Mouse (Mus musculus): Measurements from ENCODE around the gene Mtch1. TPM values are rescaled to one million over a fixed set of nuclear protein-coding genes. Genes with fewer than 3 reads are reported as not detected.
A peak's percentile ranks its signal among the peaks of the same experiment; 100 is the strongest.

Gene Mtch1
- polyA plus RNA-seq, 1 experiment from 2014 or later: 224 TPM

- Histone ChIP-seq H3K9me3 (replicated peaks) (no peaks in the 10 kb centered on the region), H3K36me3 (peaks cover 20% of the 10 kb centered on the region; the same call in 1 of the 2 replicates), H3K4me1 (replicated peaks) (peaks cover 31% of the 10 kb centered on the region), H3K4me3 (no peak overlapping the region), H3K27ac (peak overlapping the region; percentile 3; the same call in 1 of the 2 replicates), H3K4me2 (no peak overlapping the region), H3K9ac (no peak overlapping the region), H3K27me3 (no peaks in the 10 kb centered on the region)
- 47% methylated on average over 3 of the region's 3 CpGs for WGBS
- ATAC-seq (replicated peaks; ENCODE audit: insufficient number of reproducible peaks, insufficient read depth, low FRiP score, low read depth): no peak
Observed at GRCm38 (mm10) chr17:29303087-29303486, 44.6 kb downstream of the Mtch1 start.

GRCm38 (mm10) chr17:29302149-29302548, 45.6 kb downstream of the Mtch1 start:
- Histone ChIP-seq H3K9ac (no peak overlapping the region), H3K27ac (no peak overlapping the region), H3K4me3 (no peak overlapping the region), H3K4me1 (replicated peaks) (peaks cover 31% of the 10 kb centered on the region), H3K36me3 (peaks cover 26% of the 10 kb centered on the region; the same call in 1 of the 2 replicates), H3K4me2 (no peak overlapping the region), H3K27me3 (no peaks in the 10 kb centered on the region), H3K9me3 (replicated peaks) (no peaks in the 10 kb centered on the region)
- ATAC-seq (replicated peaks; ENCODE audit: insufficient number of reproducible peaks, insufficient read depth, low FRiP score, low read depth): no peak
- WGBS: 51% methylated on average over 5 of the region's 5 CpGs

DNA sequence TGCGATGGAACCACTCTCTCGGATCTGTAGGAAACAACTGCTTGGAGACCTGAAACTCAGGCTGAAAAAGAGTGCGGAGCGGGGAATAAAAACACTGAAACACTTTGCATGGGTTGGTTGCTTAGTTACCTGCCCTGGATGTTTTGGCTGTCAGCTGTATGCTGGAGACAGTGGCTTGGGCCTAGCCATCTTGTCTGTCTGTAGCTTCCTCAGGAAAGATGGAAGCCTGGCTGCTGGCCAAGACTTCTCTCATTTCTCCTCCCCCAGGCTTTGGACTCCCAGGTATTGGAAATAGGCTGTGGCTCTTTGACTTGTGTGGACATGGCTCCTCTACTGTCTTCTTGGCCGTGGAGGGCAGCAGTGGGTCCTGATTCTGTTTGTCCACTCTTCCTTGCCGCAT, 46.3 kb downstream of the Mtch1 start:
- Histone ChIP-seq H3K9me3 (replicated peaks) (no peaks in the 10 kb centered on the region), H3K36me3 (peaks cover 34% of the 10 kb centered on the region; the same call in 1 of the 2 replicates), H3K27ac (no peak overlapping the region), H3K4me2 (no peak overlapping the region), H3K9ac (no peak overlapping the region), H3K4me1 (replicated peaks) (peaks cover 31% of the 10 kb centered on the region), H3K27me3 (no peaks in the 10 kb centered on the region), H3K4me3 (no peak overlapping the region)
- WGBS: 88% methylated on average over 6 of the region's 6 CpGs
- no peak for ATAC-seq (replicated peaks; ENCODE audit: insufficient number of reproducible peaks, insufficient read depth, low FRiP score, low read depth)

DNA sequence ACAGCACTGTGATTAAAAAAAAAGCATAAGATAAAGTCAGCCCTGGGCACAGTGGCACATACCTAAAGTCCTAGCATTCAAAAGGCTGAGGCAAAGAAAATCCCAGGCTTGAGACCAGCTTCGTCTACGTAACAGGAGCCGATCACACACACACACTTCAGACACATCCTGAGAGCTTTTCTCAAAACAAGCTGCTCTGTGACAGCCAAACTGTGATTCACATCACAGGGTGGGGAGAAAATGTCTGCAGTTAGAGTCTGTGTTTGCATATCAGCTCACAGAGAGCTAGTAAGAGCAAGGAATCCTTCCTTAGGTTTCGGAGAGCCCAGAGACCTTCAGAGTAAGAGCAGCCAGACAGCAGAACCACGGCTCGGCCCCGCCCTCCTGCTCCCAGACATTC, 46.8 kb downstream of the Mtch1 start:
- Histone ChIP-seq H3K4me3 (no peak overlapping the region), H3K9me3 (replicated peaks) (no peaks in the 10 kb centered on the region), H3K36me3 (peaks cover 39% of the 10 kb centered on the region; the same call in 1 of the 2 replicates), H3K9ac (no peak overlapping the region), H3K4me2 (no peak overlapping the region), H3K27ac (no peak overlapping the region), H3K27me3 (no peaks in the 10 kb centered on the region), H3K4me1 (replicated peaks) (peaks cover 30% of the 10 kb centered on the region)
- WGBS: 84% methylated on average over 7 of the region's 7 CpGs
- no peak for ATAC-seq (replicated peaks; ENCODE audit: insufficient number of reproducible peaks, insufficient read depth, low FRiP score, low read depth)

DNA sequence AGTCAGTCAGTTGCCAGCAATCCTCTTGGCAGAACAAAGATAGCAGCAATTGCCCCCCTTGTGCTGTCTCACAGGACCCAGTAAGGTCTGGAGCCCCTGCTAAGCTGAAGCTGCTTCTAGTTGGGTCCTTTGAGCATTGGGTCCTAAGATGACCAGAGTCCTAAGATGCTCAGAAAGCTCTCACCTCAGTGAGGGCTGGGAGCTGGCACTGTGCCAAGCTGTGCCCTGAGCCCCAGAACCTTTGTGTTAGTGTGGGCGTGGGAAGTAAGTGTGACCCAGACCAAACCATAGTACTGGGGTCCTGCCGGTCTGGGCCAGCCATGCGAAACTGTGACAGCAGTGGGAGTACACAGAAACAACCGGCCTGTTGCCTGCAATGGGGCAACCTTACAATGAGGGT, 48.5 kb downstream of the Mtch1 start:
- Histone ChIP-seq H3K27me3 (no peaks in the 10 kb centered on the region), H3K9ac (no peak overlapping the region), H3K27ac (no peak overlapping the region), H3K4me1 (replicated peaks) (peaks cover 13% of the 10 kb centered on the region), H3K4me2 (no peak overlapping the region), H3K36me3 (peaks cover 48% of the 10 kb centered on the region), H3K9me3 (replicated peaks) (no peaks in the 10 kb centered on the region), H3K4me3 (no peak overlapping the region)
- 84% methylated on average over 4 of the region's 4 CpGs for WGBS
- no peak for ATAC-seq (replicated peaks; ENCODE audit: insufficient number of reproducible peaks, insufficient read depth, low FRiP score, low read depth)

DNA sequence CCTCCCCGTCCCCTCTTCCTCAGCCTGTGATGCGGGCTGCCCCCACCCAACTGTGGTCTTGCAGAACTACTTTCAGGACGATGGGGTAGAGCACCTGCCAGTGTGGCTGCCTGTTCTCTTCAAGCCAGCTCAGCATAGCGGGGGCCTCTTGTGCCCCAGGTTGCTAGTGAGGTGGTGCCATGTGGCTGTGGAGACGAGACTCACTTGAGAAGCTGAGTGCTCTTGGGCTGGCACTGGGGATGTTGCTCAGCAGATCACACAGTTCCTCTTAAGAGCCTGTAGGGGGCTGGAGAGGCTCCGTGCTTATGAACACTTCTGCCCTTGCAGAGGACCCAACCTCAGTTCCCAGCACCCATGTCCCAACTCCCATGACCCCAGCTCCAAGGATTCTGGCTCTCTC, 49.9 kb downstream of the Mtch1 start:
- Histone ChIP-seq H3K9me3 (replicated peaks) (no peaks in the 10 kb centered on the region), H3K36me3 (peaks cover 54% of the 10 kb centered on the region), H3K4me2 (no peak overlapping the region), H3K4me3 (no peak overlapping the region), H3K4me1 (replicated peaks) (peaks cover 7% of the 10 kb centered on the region; the same call in 1 of the 2 replicates), H3K27me3 (no peaks in the 10 kb centered on the region), H3K27ac (no peak overlapping the region), H3K9ac (no peak overlapping the region)
- no peak for ATAC-seq (replicated peaks; ENCODE audit: insufficient number of reproducible peaks, insufficient read depth, low FRiP score, low read depth)
- WGBS: 89% methylated on average over 6 of the region's 6 CpGs

DNA sequence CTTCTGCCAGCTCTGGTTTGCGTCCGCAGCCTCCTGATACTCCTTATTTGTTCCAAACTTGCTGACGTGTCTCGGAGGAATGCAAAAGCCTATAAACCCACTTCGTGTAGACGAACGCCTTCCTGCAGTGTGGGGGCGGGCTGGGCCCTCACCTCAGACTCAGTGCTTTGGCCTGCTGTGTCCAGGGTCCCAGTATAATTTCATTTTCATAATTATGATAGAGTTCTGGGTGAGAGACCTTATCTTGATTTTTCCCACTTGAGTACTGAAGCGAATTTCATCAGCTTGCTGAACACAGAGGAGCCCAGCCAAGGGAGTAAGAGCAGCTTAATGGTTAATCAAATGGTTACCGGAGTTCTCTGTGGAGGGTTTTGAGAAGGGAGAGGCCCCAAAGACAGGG, 50.4 kb downstream of the Mtch1 start:
- no peak overlapping the region for H3K4me2 ChIP-seq
- H3K9ac ChIP-seq: no peak overlapping the region
- H3K9me3 ChIP-seq (replicated peaks): no peaks in the 10 kb centered on the region
- ATAC-seq (replicated peaks; ENCODE audit: insufficient number of reproducible peaks, insufficient read depth, low FRiP score, low read depth): no peak
- H3K27me3 ChIP-seq: no peaks in the 10 kb centered on the region
- H3K4me3 ChIP-seq: no peak overlapping the region
- no peak overlapping the region for H3K27ac ChIP-seq
- H3K4me1 ChIP-seq (replicated peaks): peaks cover 7% of the 10 kb centered on the region; the same call in 1 of the 2 replicates
- 54% methylated on average over 10 of the region's 10 CpGs for WGBS
- peaks cover 54% of the 10 kb centered on the region for H3K36me3 ChIP-seq

DNA sequence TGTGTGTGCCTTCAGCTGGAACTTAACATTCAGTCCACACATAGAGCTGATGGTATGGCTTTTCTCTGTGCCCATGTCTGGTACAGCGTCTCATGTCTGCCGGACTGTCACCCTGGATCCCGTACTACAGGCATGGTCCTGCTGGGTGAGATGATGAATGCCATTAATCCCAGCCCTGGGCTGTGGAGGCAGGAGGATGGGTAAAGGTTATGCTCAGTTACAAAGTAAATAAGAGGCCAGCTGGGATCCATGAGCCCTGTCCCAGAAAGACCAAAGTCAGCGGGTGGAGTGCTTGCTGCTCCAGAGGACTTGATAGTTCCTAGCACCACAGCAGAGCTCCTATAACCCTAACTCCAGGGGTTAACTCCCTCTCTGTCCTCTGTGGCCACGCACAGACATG, 51.9 kb downstream of the Mtch1 start:
- Histone ChIP-seq H3K27ac (no peak overlapping the region), H3K4me1 (replicated peaks) (peaks cover 4% of the 10 kb centered on the region; the same call in 1 of the 2 replicates), H3K4me3 (no peak overlapping the region), H3K9ac (no peak overlapping the region), H3K4me2 (no peak overlapping the region), H3K36me3 (peaks cover 47% of the 10 kb centered on the region), H3K9me3 (replicated peaks) (no peaks in the 10 kb centered on the region), H3K27me3 (no peaks in the 10 kb centered on the region)
- ATAC-seq (replicated peaks; ENCODE audit: insufficient number of reproducible peaks, insufficient read depth, low FRiP score, low read depth): no peak
- WGBS: 78% methylated on average over 5 of the region's 5 CpGs

- H3K4me1 ChIP-seq (replicated peaks): no peaks in the 10 kb centered on the region
- no peaks in the 10 kb centered on the region for H3K27me3 ChIP-seq
- H3K9me3 ChIP-seq (replicated peaks): no peaks in the 10 kb centered on the region
- H3K36me3 ChIP-seq: peaks cover 37% of the 10 kb centered on the region
- no peak overlapping the region for H3K4me2 ChIP-seq
- no peak overlapping the region for H3K9ac ChIP-seq
- WGBS: 77% methylated on average over 9 of the region's 9 CpGs
- H3K4me3 ChIP-seq: no peak overlapping the region
- no peak for ATAC-seq (replicated peaks; ENCODE audit: insufficient number of reproducible peaks, insufficient read depth, low FRiP score, low read depth)
- no peak overlapping the region for H3K27ac ChIP-seq
Observed at GRCm38 (mm10) chr17:29293807-29294605, 53.7 kb downstream of the Mtch1 start.

- H3K4me3 ChIP-seq: no peak overlapping the region
- H3K27me3 ChIP-seq: no peaks in the 10 kb centered on the region
- H3K9ac ChIP-seq: no peak overlapping the region
- H3K27ac ChIP-seq: no peak overlapping the region
- no peaks in the 10 kb centered on the region for H3K9me3 ChIP-seq (replicated peaks)
- H3K4me1 ChIP-seq (replicated peaks): no peaks in the 10 kb centered on the region
- ATAC-seq (replicated peaks; ENCODE audit: insufficient number of reproducible peaks, insufficient read depth, low FRiP score, low read depth): no peak
- WGBS: 75% methylated on average over 3 of the region's 3 CpGs
- H3K4me2 ChIP-seq: no peak overlapping the region
- peaks cover 34% of the 10 kb centered on the region for H3K36me3 ChIP-seq
Observed at GRCm38 (mm10) chr17:29292996-29293395, 54.7 kb downstream of the Mtch1 start.

DNA sequence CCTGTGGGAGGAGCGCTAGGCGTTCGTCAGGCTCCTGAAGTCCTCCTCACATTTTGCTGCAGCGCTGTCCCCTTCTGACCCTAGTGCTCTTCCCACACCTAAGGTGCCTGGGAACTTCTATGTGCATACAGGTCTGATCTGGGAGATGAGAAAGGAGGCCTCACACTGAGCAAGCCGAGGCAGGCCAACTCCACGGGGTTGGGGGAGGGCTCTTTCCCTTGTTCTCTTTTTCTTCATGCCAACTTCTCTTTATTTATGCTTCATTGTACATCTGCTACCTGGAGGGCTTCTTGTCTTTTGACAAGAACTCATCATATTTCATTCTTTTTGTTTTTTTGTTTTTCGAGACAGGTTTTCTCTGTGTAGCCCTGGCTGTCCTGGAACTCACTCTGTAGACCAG, 55.9 kb downstream of the Mtch1 start:
- no peaks in the 10 kb centered on the region for H3K9me3 ChIP-seq (replicated peaks)
- ATAC-seq (replicated peaks; ENCODE audit: insufficient number of reproducible peaks, insufficient read depth, low FRiP score, low read depth): no peak
- no peak overlapping the region for H3K9ac ChIP-seq
- H3K27ac ChIP-seq: no peak overlapping the region
- H3K4me3 ChIP-seq: no peak overlapping the region
- peaks cover 27% of the 10 kb centered on the region for H3K36me3 ChIP-seq
- no peak overlapping the region for H3K4me2 ChIP-seq
- H3K4me1 ChIP-seq (replicated peaks): no peaks in the 10 kb centered on the region
- H3K27me3 ChIP-seq: no peaks in the 10 kb centered on the region
- 88% methylated on average over 7 of the region's 7 CpGs for WGBS
